ENCODE assay signal across 8 mouse cellular contexts in the genomic region with DNA sequence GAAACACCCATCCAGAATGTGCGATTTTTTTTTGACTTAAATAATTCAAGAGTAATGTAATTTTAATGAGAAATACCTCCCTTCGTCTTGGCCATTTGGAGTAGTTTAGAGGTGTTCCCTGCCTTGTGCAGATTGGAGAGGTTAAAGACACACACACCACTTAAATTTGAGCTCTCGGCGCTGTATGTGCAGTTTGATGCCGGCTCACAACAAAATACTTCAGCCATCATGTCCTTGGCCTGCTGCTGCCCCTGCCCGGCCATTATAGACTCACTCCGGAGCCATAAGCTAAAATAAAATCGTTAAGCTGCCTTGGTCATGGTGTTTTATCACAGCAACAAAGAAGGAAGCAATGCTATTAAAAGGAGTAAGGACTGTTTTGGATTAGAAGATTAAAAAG. TPM values are rescaled to one million over a fixed set of nuclear protein-coding genes. Genes with fewer than 3 reads are reported as not detected.
DNase-seq lines count a peak whose midpoint lies in the region; ATAC-seq and TF ChIP-seq lines count a peak whose summit lies in the region.

No protein-coding gene starts in this region.

- no peak for TF ChIP-seq RAD21 in CH12.LX (IDR thresholded peaks at IDR 0.05; ENCODE audit: low read depth, low read length)

- H3K27ac ChIP-seq in heart, embryonic 10.5 days, result peak overlapping the region; percentile 97
- peak overlapping the region; percentile 77 for H3K27ac ChIP-seq in CH12.LX (ENCODE audit: insufficient read depth, low read depth)
- no peak overlapping the region for H3K27ac ChIP-seq in forebrain, embryonic 14.5 days (ENCODE audit: low read depth, low read length)
- H3K27ac ChIP-seq in liver, embryonic 15.5 days (replicated peaks), result peak overlapping the region; percentile 91

- peak; percentile 43 for DNase-seq in heart, embryonic 10.5 days (ENCODE audit: low spot score)
- no peak for DNase-seq in heart, adult 18-20 months
- no peak for DNase-seq in CH12.LX (ENCODE audit: extremely low read depth)
- no peak for DNase-seq in forebrain, embryonic 14.5 days (ENCODE audit: low spot score)
- DNase-seq in layer of hippocampus, adult 8-10 months (ENCODE audit: low spot score in 2 of 2), result no peak
- DNase-seq in adrenal gland, adult 8-10 months, result no peak
- DNase-seq in T-cell, adult 2 months (ENCODE audit: low spot score), result no peak

- dilution Hi-C loops in CH12.LX (cut with MboI; ENCODE audit: extremely low pct_ligation_motif_present, extremely low pct_unique_long_range_greater_than_20kb, low sequenced_read_pairs), result no loop called here

- peak overlapping the region; percentile 98 for H3K9ac ChIP-seq in CH12.LX (ENCODE audit: insufficient read depth, low read depth)
- H3K9ac ChIP-seq in forebrain, embryonic 14.5 days (ENCODE audit: low read length), result peak overlapping the region; percentile 72
- peak overlapping the region; percentile 65 for H3K9ac ChIP-seq in liver, embryonic 15.5 days

- in situ Hi-C loops in CH12.LX (cut with MboI; ENCODE audit: low pct_ligation_motif_present, low pct_unique_long_range_greater_than_20kb, low sequenced_read_pairs), result loop anchor here (10.0 to 25.0 kb wide), 2 partner anchors 193 to 371 kb away; a partner anchor contains a TSS

- WGBS in heart, embryonic 10.5 days, result 46% methylated on average over 8 of the region's 8 CpGs
- WGBS in forebrain, embryonic 14.5 days, result 47% methylated on average over 8 of the region's 8 CpGs
- 38% methylated on average over 8 of the region's 8 CpGs for WGBS in liver, embryonic 15.5 days (ENCODE audit: insufficient replicate concordance)

- peak overlapping the region; percentile 84 for H3K4me3 ChIP-seq in heart, embryonic 10.5 days
- H3K4me3 ChIP-seq in CH12.LX (replicated peaks in 1 of 3; ENCODE audit: low read depth in 2 of 3, low read length in 2 of 3, poor library complexity in 1 of 3), result peak overlapping the region; percentile 86 to 98 (median 87)
- peak overlapping the region; percentile 99 for H3K4me3 ChIP-seq in forebrain, embryonic 14.5 days (ENCODE audit: low read depth, low read length)
- H3K4me3 ChIP-seq in liver, embryonic 15.5 days (replicated peaks), result peak overlapping the region; percentile 100

- H3K4me2 ChIP-seq in CH12.LX (ENCODE audit: insufficient read depth, low read depth, poor library complexity, severe bottlenecking), result peak overlapping the region; percentile 85
- peak overlapping the region; percentile 83 for H3K4me2 ChIP-seq in forebrain, embryonic 14.5 days (ENCODE audit: low read length)
- peak overlapping the region; percentile 81 for H3K4me2 ChIP-seq in liver, embryonic 15.5 days

- peaks cover 28% of the 10 kb centered on the region for H3K36me3 ChIP-seq in heart, embryonic 10.5 days
- H3K36me3 ChIP-seq in CH12.LX (replicated peaks in 1 of 2; ENCODE audit: control insufficient read depth in 1 of 2, insufficient read depth in 1 of 2, low read length in 1 of 2), result peaks cover 21 to 27% of the 10 kb centered on the region in 2 experiments
- peaks cover 24% of the 10 kb centered on the region for H3K36me3 ChIP-seq in forebrain, embryonic 14.5 days (ENCODE audit: control insufficient read depth, insufficient read depth, low read length)
- peaks cover 24% of the 10 kb centered on the region for H3K36me3 ChIP-seq in liver, embryonic 15.5 days (replicated peaks)

- ATAC-seq in forebrain, embryonic 14.5 days, result no peak
- ATAC-seq in liver, embryonic 15.5 days (ENCODE audit: insufficient read depth), result no peak

- peaks cover 37% of the 10 kb centered on the region for H3K79me2 ChIP-seq in CH12.LX (replicated peaks; ENCODE audit: control insufficient read depth, extremely low read depth, insufficient read depth, poor library complexity, severe bottlenecking)

- H3K9me3 ChIP-seq in heart, embryonic 10.5 days, result no peaks in the 10 kb centered on the region
- no peaks in the 10 kb centered on the region for H3K9me3 ChIP-seq in CH12.LX (replicated peaks; ENCODE audit: low read length)
- H3K9me3 ChIP-seq in forebrain, embryonic 14.5 days (replicated peaks; ENCODE audit: control insufficient read depth, low read length), result no peaks in the 10 kb centered on the region
- H3K9me3 ChIP-seq in liver, embryonic 15.5 days (replicated peaks), result no peaks in the 10 kb centered on the region

- no peak for TF ChIP-seq CTCF in CH12.LX (conservative IDR thresholded peaks at IDR 0.05 in 1 of 2, IDR thresholded peaks at IDR 0.05 in 1 of 2; ENCODE audit: low read depth in 2 of 2, low read length in 2 of 2)

- H3K27me3 ChIP-seq in heart, embryonic 10.5 days (ENCODE audit: insufficient read depth, poor library complexity, severe bottlenecking), result no peaks in the 10 kb centered on the region
- no peaks in the 10 kb centered on the region for H3K27me3 ChIP-seq in CH12.LX (replicated peaks)
- no peaks in the 10 kb centered on the region for H3K27me3 ChIP-seq in forebrain, embryonic 14.5 days (replicated peaks; ENCODE audit: control insufficient read depth, insufficient read depth, low read length)
- no peaks in the 10 kb centered on the region for H3K27me3 ChIP-seq in liver, embryonic 15.5 days

- no peak for TF ChIP-seq EP300 in CH12.LX (IDR thresholded peaks at IDR 0.05; ENCODE audit: low read length)

- no peak; the same call in 1 of the 2 replicates for TF ChIP-seq POLR2A in CH12.LX (IDR thresholded peaks at IDR 0.05; ENCODE audit: low read depth, low read length)

- H3K4me1 ChIP-seq in heart, embryonic 10.5 days, result peaks cover 11% of the 10 kb centered on the region
- peaks cover 19 to 64% of the 10 kb centered on the region in 2 experiments for H3K4me1 ChIP-seq in CH12.LX (ENCODE audit: control insufficient read depth in 1 of 2, insufficient read depth in 2 of 2)
- peaks cover 9% of the 10 kb centered on the region for H3K4me1 ChIP-seq in forebrain, embryonic 14.5 days (ENCODE audit: control insufficient read depth, insufficient read depth, low read length)
- H3K4me1 ChIP-seq in liver, embryonic 15.5 days (replicated peaks), result peaks cover 54% of the 10 kb centered on the region

TF ChIP-seq in CH12.LX, 34 proteins besides CTCF, POLR2A, EP300 and RAD21:
- TF ChIP-seq KAT2A (IDR thresholded peaks at IDR 0.05; ENCODE audit: insufficient replicate concordance, low read length), result no peak
- TF ChIP-seq TCF12 (IDR thresholded peaks at IDR 0.05; ENCODE audit: low read depth, low read length), result no peak
- 0 out of 2 replicates have a peak, but pooled peaks have one; percentile 85 for TF ChIP-seq CHD1 (IDR thresholded peaks at IDR 0.05; ENCODE audit: low read depth, low read length)
TF ChIP-seq in CH12.LX: peak in this region for 1.

RNA-seq across cellular contexts. Expression of a gene that starts 1.0 kb away (rescaled TPM):
- polyA plus RNA-seq in heart, embryonic 10.5 days (2016; fragmentation: Nextera tagmentation; extraction: Ambion mirVana), result 27.6 and 31.7 TPM in 2 replicates
- total RNA-seq in heart, adult 18-20 months (2021), result 10 to 100 TPM; 33.5 to 34.6 TPM
- total RNA-seq in CH12.LX (2012; rRNA removed), result 20.5 and 20.9 TPM in 2 replicates
- total RNA-seq in CH12.LX (2014; rRNA removed), result 41.1 and 41.3 TPM in 2 replicates
- polyA plus RNA-seq in CH12.LX (2012; ENCODE audit: insufficient read length, low read depth), result 96.6 and 104 TPM in 2 replicates
- polyA plus RNA-seq in forebrain, embryonic 14.5 days (2014; fragmentation: Nextera tagmentation; extraction: Ambion mirVana), result 41.5 and 44.5 TPM in 2 replicates
- polyA plus RNA-seq in liver, embryonic 15.5 days (2015; fragmentation: Nextera tagmentation; extraction: Ambion mirVana), result 15.7 and 16.8 TPM in 2 replicates
- total RNA-seq in layer of hippocampus, adult 8-10 months (2022), result 10 to 100 TPM; 38.4 to 44.5 (median 40.5) TPM
- 10 to 100 TPM; 40.5 to 49.4 (median 45.6) TPM for total RNA-seq in adrenal gland, adult 8-10 months (2022)

RNA-seq across cellular contexts. Expression of a gene that starts 19.8 kb away (rescaled TPM):
- polyA plus RNA-seq in heart, embryonic 10.5 days (2016; fragmentation: Nextera tagmentation; extraction: Ambion mirVana), result not detected in 2 replicates
- total RNA-seq in heart, adult 18-20 months (2021), result not detected
- 3.9 TPM in 1 of 2 replicates, not detected in the other for total RNA-seq in CH12.LX (2012; rRNA removed)
- not detected in 2 replicates for total RNA-seq in CH12.LX (2014; rRNA removed)
- polyA plus RNA-seq in CH12.LX (2012; ENCODE audit: insufficient read length, low read depth), result 11.5 TPM in 1 of 2 replicates, not detected in the other
- 7.2 TPM in 1 of 2 replicates, not detected in the other for polyA plus RNA-seq in forebrain, embryonic 14.5 days (2014; fragmentation: Nextera tagmentation; extraction: Ambion mirVana)
- polyA plus RNA-seq in liver, embryonic 15.5 days (2015; fragmentation: Nextera tagmentation; extraction: Ambion mirVana), result not detected in 2 replicates
- total RNA-seq in layer of hippocampus, adult 8-10 months (2022), result not detected
- total RNA-seq in adrenal gland, adult 8-10 months (2022), result not detected
